Mouse (Mus musculus): ENCODE measurements around the gene Rbm15. TPM values are rescaled to one million over a fixed set of nuclear protein-coding genes. Genes with fewer than 3 reads are reported as not detected.
A peak's percentile ranks its signal among the peaks of the same experiment; 100 is the strongest.

The Rbm15 gene
- polyA plus RNA-seq, 1 experiment, result 19.0 TPM

DNA sequence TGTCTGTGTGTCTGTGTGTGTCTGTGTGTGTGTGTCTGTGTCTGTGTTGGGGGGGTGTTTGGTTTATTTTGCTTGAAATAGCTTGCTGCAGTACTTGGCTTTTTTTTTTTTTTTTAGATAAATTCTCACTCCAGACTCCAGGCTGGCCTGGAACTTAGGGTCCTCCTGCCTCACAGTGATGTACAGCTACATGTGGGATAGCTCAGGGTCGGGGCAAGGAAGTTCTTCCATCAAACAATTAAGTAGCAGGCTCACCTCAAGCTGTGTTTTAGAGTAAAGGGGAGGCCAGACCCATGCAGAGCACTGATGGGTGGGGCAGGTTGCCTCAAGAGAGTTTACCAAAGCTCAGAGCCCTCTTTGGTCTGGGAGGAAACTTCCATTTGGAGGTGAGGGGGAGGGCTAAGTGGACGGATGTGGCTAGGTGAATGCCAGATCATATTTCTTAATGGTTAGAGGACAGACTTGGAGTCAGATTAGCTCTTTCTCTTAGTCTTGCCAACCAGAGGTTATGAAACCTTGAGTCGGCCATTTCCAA is 24.3 kb upstream of the Rbm15 start:
- H3K4me3 ChIP-seq (ENCODE audit: insufficient read depth, low read length), result no peak overlapping the region
- H3K27ac ChIP-seq (ENCODE audit: insufficient read depth, low read length), result no peak overlapping the region
- TF ChIP-seq POLR2A (IDR thresholded peaks at IDR 0.05; ENCODE audit: low read depth, low read length), result no peak
- TF ChIP-seq CTCF (IDR thresholded peaks at IDR 0.05; ENCODE audit: borderline replicate concordance, insufficient read depth, low read length), result no peak
- H3K4me1 ChIP-seq (ENCODE audit: control insufficient read depth, insufficient read depth, low read length), result peaks cover 4% of the 10 kb centered on the region; the same call in 1 of the 2 replicates

DNA sequence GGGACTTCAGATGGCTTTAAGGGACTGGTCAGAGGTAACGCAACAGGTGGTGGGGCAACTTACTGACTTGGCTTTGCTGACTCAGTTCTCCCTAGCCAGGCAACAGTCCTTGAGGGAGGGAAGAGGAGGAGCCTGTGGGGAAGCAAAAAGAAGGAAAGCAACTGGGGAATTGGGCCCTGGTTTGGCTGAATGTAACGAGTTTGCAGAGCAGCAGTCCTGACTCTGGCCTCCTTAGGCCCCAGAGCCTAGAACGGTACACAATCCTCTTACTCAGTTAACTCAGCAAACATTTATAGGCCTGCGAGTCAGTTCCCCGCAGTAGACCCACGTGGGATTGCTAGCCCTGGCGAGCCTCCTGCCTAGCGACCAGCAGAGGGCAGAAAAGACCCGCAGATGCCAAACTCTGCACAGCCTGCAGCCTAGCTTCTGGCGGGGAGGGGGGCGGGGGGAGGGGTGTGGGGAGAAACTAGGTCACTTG is 23.5 kb upstream of the Rbm15 start:
- peak overlapping the region; percentile 6; the same call in 1 of the 2 replicates for H3K4me3 ChIP-seq (ENCODE audit: insufficient read depth, low read length)
- H3K4me1 ChIP-seq (ENCODE audit: control insufficient read depth, insufficient read depth, low read length), result peaks cover 4% of the 10 kb centered on the region; the same call in 1 of the 2 replicates
- TF ChIP-seq CTCF (IDR thresholded peaks at IDR 0.05; ENCODE audit: borderline replicate concordance, insufficient read depth, low read length), result peak; percentile 64; the same call in 1 of the 2 replicates
- TF ChIP-seq POLR2A (IDR thresholded peaks at IDR 0.05; ENCODE audit: low read depth, low read length), result no peak
- no peak overlapping the region for H3K27ac ChIP-seq (ENCODE audit: insufficient read depth, low read length)

GRCm38 (mm10) chr3:107355618-107356260 is 22.3 kb upstream of the Rbm15 start:
- peaks cover 4% of the 10 kb centered on the region; the same call in 1 of the 2 replicates for H3K4me1 ChIP-seq (ENCODE audit: control insufficient read depth, insufficient read depth, low read length)
- no peak overlapping the region for H3K27ac ChIP-seq (ENCODE audit: insufficient read depth, low read length)
- H3K4me3 ChIP-seq (ENCODE audit: insufficient read depth, low read length), result no peak overlapping the region
- TF ChIP-seq POLR2A (IDR thresholded peaks at IDR 0.05; ENCODE audit: low read depth, low read length), result no peak
- TF ChIP-seq CTCF (IDR thresholded peaks at IDR 0.05; ENCODE audit: borderline replicate concordance, insufficient read depth, low read length), result no peak

DNA sequence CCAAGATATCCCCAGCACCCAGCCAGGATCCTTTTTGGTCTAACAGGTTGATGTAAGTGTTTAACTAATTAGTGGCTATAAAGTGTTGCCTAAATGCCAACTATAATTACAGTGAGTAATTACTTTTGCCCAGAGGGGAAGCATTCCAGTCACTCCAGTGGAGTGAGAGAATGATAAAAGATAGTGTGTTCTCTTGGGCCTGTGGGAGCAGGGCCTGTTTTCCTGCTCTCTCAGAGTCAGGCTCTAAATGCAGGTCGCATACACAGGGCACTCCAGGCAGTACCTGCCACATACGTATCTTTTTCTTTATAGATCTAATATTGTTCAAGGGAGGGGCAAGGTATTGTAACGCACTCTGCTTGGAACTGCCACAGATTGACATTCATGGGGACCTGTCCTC is 18.2 kb upstream of the Rbm15 start:
- no peak for TF ChIP-seq CTCF (IDR thresholded peaks at IDR 0.05; ENCODE audit: borderline replicate concordance, insufficient read depth, low read length)
- no peak for TF ChIP-seq POLR2A (IDR thresholded peaks at IDR 0.05; ENCODE audit: low read depth, low read length)
- Histone ChIP-seq H3K27ac (ENCODE audit: insufficient read depth, low read length) (no peak overlapping the region), H3K4me1 (ENCODE audit: control insufficient read depth, insufficient read depth, low read length) (peaks cover 2% of the 10 kb centered on the region; the same call in 1 of the 2 replicates)

GRCm38 (mm10) chr3:107349006-107349405 is 15.5 kb upstream of the Rbm15 start:
- TF ChIP-seq POLR2A (IDR thresholded peaks at IDR 0.05; ENCODE audit: low read depth, low read length), result no peak
- TF ChIP-seq CTCF (IDR thresholded peaks at IDR 0.05; ENCODE audit: borderline replicate concordance, insufficient read depth, low read length), result no peak
- Histone ChIP-seq H3K4me1 (ENCODE audit: control insufficient read depth, insufficient read depth, low read length) (no peaks in the 10 kb centered on the region), H3K27ac (ENCODE audit: insufficient read depth, low read length) (no peak overlapping the region), H3K4me3 (ENCODE audit: insufficient read depth, low read length) (no peak overlapping the region)

More for the DNA sequence above, 18.2 kb upstream of the Rbm15 start:
- no peak overlapping the region for H3K4me3 ChIP-seq (ENCODE audit: insufficient read depth, low read length)

GRCm38 (mm10) chr3:107345033-107345725 is 11.7 kb upstream of the Rbm15 start:
- TF ChIP-seq CTCF (IDR thresholded peaks at IDR 0.05; ENCODE audit: borderline replicate concordance, insufficient read depth, low read length) (no peak), POLR2A (IDR thresholded peaks at IDR 0.05; ENCODE audit: low read depth, low read length) (no peak)

GRCm38 (mm10) chr3:107343971-107344370 is 10.5 kb upstream of the Rbm15 start:
- H3K4me3 ChIP-seq (ENCODE audit: insufficient read depth, low read length), result no peak overlapping the region
- H3K27ac ChIP-seq (ENCODE audit: insufficient read depth, low read length), result no peak overlapping the region
- TF ChIP-seq POLR2A (IDR thresholded peaks at IDR 0.05; ENCODE audit: low read depth, low read length) (no peak), CTCF (IDR thresholded peaks at IDR 0.05; ENCODE audit: borderline replicate concordance, insufficient read depth, low read length) (no peak)
- no peaks in the 10 kb centered on the region for H3K4me1 ChIP-seq (ENCODE audit: control insufficient read depth, insufficient read depth, low read length)

More at GRCm38 (mm10) chr3:107345033-107345725, 11.7 kb upstream of the Rbm15 start:
- Histone ChIP-seq H3K27ac (ENCODE audit: insufficient read depth, low read length) (no peak overlapping the region), H3K4me3 (ENCODE audit: insufficient read depth, low read length) (no peak overlapping the region), H3K4me1 (ENCODE audit: control insufficient read depth, insufficient read depth, low read length) (no peaks in the 10 kb centered on the region)

DNA sequence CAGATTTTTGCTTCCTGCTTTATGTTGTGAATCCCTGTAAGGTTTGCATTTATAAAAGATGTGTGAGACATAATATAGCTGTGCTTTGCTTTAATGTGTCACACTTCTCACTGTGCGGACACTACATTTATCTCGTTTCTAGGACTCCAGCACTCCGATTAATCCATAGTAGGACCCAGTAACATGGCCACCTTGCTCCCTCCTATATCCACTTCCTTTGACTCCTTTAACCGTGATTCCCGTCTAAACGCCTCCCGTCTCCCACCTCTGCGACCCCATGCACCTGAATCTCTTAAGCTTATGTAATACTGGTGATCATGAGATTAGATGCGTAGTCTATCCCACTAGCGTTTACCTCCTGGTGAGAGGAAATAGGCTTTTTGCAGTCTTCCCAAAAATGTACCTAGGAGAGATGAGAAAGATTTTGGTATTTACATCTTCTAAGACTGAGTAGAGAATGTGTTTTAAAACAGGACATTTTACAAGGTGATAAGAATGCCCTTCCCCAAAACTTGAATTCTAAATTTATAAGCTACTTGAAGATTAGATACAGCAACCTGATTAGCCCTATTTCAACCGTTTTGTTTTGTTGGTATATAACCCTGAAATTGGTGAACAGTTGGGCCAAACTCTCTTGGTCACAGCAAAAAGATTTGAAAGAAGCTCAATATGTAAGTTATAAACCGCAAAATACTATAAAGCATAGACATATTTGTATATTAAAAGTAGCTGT is 895 bp upstream of the Rbm15 start:
- Histone ChIP-seq H3K27ac (ENCODE audit: insufficient read depth, low read length) (peak overlapping the region; percentile 89), H3K4me3 (ENCODE audit: insufficient read depth, low read length) (peak overlapping the region; percentile 82)

GRCm38 (mm10) chr3:107332960-107333380 is 503 bp downstream of the Rbm15 start:
- H3K4me3 ChIP-seq (ENCODE audit: insufficient read depth, low read length), result peak overlapping the region; percentile 82
- TF ChIP-seq CTCF (IDR thresholded peaks at IDR 0.05; ENCODE audit: borderline replicate concordance, insufficient read depth, low read length) (no peak), POLR2A (IDR thresholded peaks at IDR 0.05; ENCODE audit: low read depth, low read length) (peak; percentile 80)
- H3K27ac ChIP-seq (ENCODE audit: insufficient read depth, low read length), result peak overlapping the region; percentile 89
- H3K4me1 ChIP-seq (ENCODE audit: control insufficient read depth, insufficient read depth, low read length), result peaks cover 9% of the 10 kb centered on the region

More for the DNA sequence above, 895 bp upstream of the Rbm15 start:
- no peak for TF ChIP-seq POLR2A (IDR thresholded peaks at IDR 0.05; ENCODE audit: low read depth, low read length)
- TF ChIP-seq CTCF (IDR thresholded peaks at IDR 0.05; ENCODE audit: borderline replicate concordance, insufficient read depth, low read length), result no peak
- H3K4me1 ChIP-seq (ENCODE audit: control insufficient read depth, insufficient read depth, low read length), result peaks cover 9% of the 10 kb centered on the region
